Mouse (Mus musculus): ENCODE measurements at regions not wholly inside any gene's neighbourhood (a gene's known extent, or its start where the extent isn't known, plus 50 kb on each side); places are given as distances from the start of the nearest gene placed in this dataset.

- H3K27ac ChIP-seq (ENCODE audit: low read depth, low read length), result no peak overlapping the region
- H3K9ac ChIP-seq, result no peak overlapping the region
- peak; percentile 81 for TF ChIP-seq CTCF (IDR thresholded peaks at IDR 0.05; ENCODE audit: low read depth)
- DNase-seq, result peak; percentile 71
- H3K9me3 ChIP-seq (ENCODE audit: low read length), result no peaks in the 10 kb centered on the region
- peak; percentile 64; the same call in 1 of the 2 replicates for ATAC-seq
- WGBS, result 41% methylated on average over 2 of the region's 2 CpGs
- H3K36me3 ChIP-seq (ENCODE audit: insufficient read depth), result no peaks in the 10 kb centered on the region
- H3K27me3 ChIP-seq (ENCODE audit: insufficient read depth, low read length), result no peaks in the 10 kb centered on the region
- no peak overlapping the region for H3K4me2 ChIP-seq (ENCODE audit: low read depth)
- H3K4me3 ChIP-seq (ENCODE audit: low read depth, low read length), result no peak overlapping the region
- no peaks in the 10 kb centered on the region for H3K4me1 ChIP-seq (ENCODE audit: insufficient read depth)
Measured at GRCm38 (mm10) chr10:62055408-62055807, 76.5 kb upstream of the Col13a1 start.

- no peak for ATAC-seq
- Histone ChIP-seq H3K9me3 (ENCODE audit: low read length) (no peaks in the 10 kb centered on the region), H3K27ac (ENCODE audit: low read depth, low read length) (no peak overlapping the region), H3K36me3 (ENCODE audit: insufficient read depth) (no peaks in the 10 kb centered on the region), H3K4me1 (ENCODE audit: insufficient read depth) (no peaks in the 10 kb centered on the region), H3K27me3 (ENCODE audit: insufficient read depth, low read length) (no peaks in the 10 kb centered on the region), H3K9ac (no peak overlapping the region), H3K4me2 (ENCODE audit: low read depth) (no peak overlapping the region), H3K4me3 (ENCODE audit: low read depth, low read length) (no peak overlapping the region)
- no peak for TF ChIP-seq CTCF (IDR thresholded peaks at IDR 0.05; ENCODE audit: low read depth)
- WGBS, result 49% methylated on average over 3 of the region's 3 CpGs
- DNase-seq, result no peak
Measured at GRCm38 (mm10) chr10:62049782-62050192, 70.9 kb upstream of the Col13a1 start.

- Histone ChIP-seq H3K36me3 (ENCODE audit: insufficient read depth) (no peaks in the 10 kb centered on the region), H3K4me2 (ENCODE audit: low read depth) (no peak overlapping the region), H3K9me3 (ENCODE audit: low read length) (0 out of 2 replicates have a peak, but pooled peaks cover 5% of the 10 kb centered on the region), H3K27ac (ENCODE audit: low read depth, low read length) (no peak overlapping the region), H3K4me3 (ENCODE audit: low read depth, low read length) (no peak overlapping the region), H3K27me3 (ENCODE audit: insufficient read depth, low read length) (no peaks in the 10 kb centered on the region), H3K9ac (no peak overlapping the region), H3K4me1 (ENCODE audit: insufficient read depth) (no peaks in the 10 kb centered on the region)
- no peak for TF ChIP-seq CTCF (IDR thresholded peaks at IDR 0.05; ENCODE audit: low read depth)
- ATAC-seq (no peak), DNase-seq (no peak)
- 89% methylated on average over 3 of the region's 3 CpGs for WGBS
Measured at GRCm38 (mm10) chr10:62044408-62044807, 65.5 kb upstream of the Col13a1 start.

GRCm38 (mm10) chr10:62039915-62040314 lies 61.0 kb upstream of the Col13a1 start:
- no peak overlapping the region for H3K27ac ChIP-seq (ENCODE audit: low read depth, low read length)
- no peaks in the 10 kb centered on the region for H3K4me1 ChIP-seq (ENCODE audit: insufficient read depth)
- no peak overlapping the region for H3K9ac ChIP-seq
- H3K36me3 ChIP-seq (ENCODE audit: insufficient read depth), result no peaks in the 10 kb centered on the region
- H3K4me2 ChIP-seq (ENCODE audit: low read depth), result no peak overlapping the region
- no peak for TF ChIP-seq CTCF (IDR thresholded peaks at IDR 0.05; ENCODE audit: low read depth)
- H3K27me3 ChIP-seq (ENCODE audit: insufficient read depth, low read length), result no peaks in the 10 kb centered on the region
- WGBS, result 95% methylated on average over 8 of the region's 8 CpGs
- 0 out of 2 replicates have a peak, but pooled peaks cover 5% of the 10 kb centered on the region for H3K9me3 ChIP-seq (ENCODE audit: low read length)
- H3K4me3 ChIP-seq (ENCODE audit: low read depth, low read length), result no peak overlapping the region
- DNase-seq, result no peak
- ATAC-seq, result no peak

- Histone ChIP-seq H3K9ac (no peak overlapping the region), H3K27me3 (ENCODE audit: insufficient read depth, low read length) (no peaks in the 10 kb centered on the region), H3K9me3 (ENCODE audit: low read length) (0 out of 2 replicates have a peak, but pooled peaks cover 5% of the 10 kb centered on the region), H3K36me3 (ENCODE audit: insufficient read depth) (no peaks in the 10 kb centered on the region), H3K27ac (ENCODE audit: low read depth, low read length) (no peak overlapping the region), H3K4me2 (ENCODE audit: low read depth) (no peak overlapping the region), H3K4me1 (ENCODE audit: insufficient read depth) (no peaks in the 10 kb centered on the region), H3K4me3 (ENCODE audit: low read depth, low read length) (no peak overlapping the region)
- ATAC-seq (no peak), DNase-seq (no peak)
- 87% methylated on average over 1 of the region's 1 CpGs for WGBS
- no peak for TF ChIP-seq CTCF (IDR thresholded peaks at IDR 0.05; ENCODE audit: low read depth)
Measured at GRCm38 (mm10) chr10:62038656-62039055, 59.7 kb upstream of the Col13a1 start.

GRCm38 (mm10) chr10:62037402-62038199 lies 58.7 kb upstream of the Col13a1 start:
- Histone ChIP-seq H3K36me3 (ENCODE audit: insufficient read depth) (no peaks in the 10 kb centered on the region), H3K27ac (ENCODE audit: low read depth, low read length) (no peak overlapping the region), H3K9me3 (ENCODE audit: low read length) (0 out of 2 replicates have a peak, but pooled peaks cover 5% of the 10 kb centered on the region), H3K4me3 (ENCODE audit: low read depth, low read length) (no peak overlapping the region), H3K9ac (no peak overlapping the region), H3K4me1 (ENCODE audit: insufficient read depth) (no peaks in the 10 kb centered on the region), H3K4me2 (ENCODE audit: low read depth) (no peak overlapping the region), H3K27me3 (ENCODE audit: insufficient read depth, low read length) (no peaks in the 10 kb centered on the region)
- no peak for ATAC-seq
- no peak for TF ChIP-seq CTCF (IDR thresholded peaks at IDR 0.05; ENCODE audit: low read depth)
- 84% methylated on average over 9 of the region's 9 CpGs for WGBS
- no peak for DNase-seq

- no peak overlapping the region for H3K4me2 ChIP-seq (ENCODE audit: low read depth)
- no peak overlapping the region for H3K27ac ChIP-seq (ENCODE audit: low read depth, low read length)
- no peak for TF ChIP-seq CTCF (IDR thresholded peaks at IDR 0.05; ENCODE audit: low read depth)
- ATAC-seq (no peak), DNase-seq (no peak)
- no peaks in the 10 kb centered on the region for H3K36me3 ChIP-seq (ENCODE audit: insufficient read depth)
- H3K27me3 ChIP-seq (ENCODE audit: insufficient read depth, low read length), result no peaks in the 10 kb centered on the region
- 39% methylated on average over 1 of the region's 1 CpGs for WGBS
- H3K9me3 ChIP-seq (ENCODE audit: low read length), result 0 out of 2 replicates have a peak, but pooled peaks cover 5% of the 10 kb centered on the region
- H3K4me1 ChIP-seq (ENCODE audit: insufficient read depth), result no peaks in the 10 kb centered on the region
- H3K4me3 ChIP-seq (ENCODE audit: low read depth, low read length), result no peak overlapping the region
- no peak overlapping the region for H3K9ac ChIP-seq
Measured at GRCm38 (mm10) chr10:62036815-62037214, 57.9 kb upstream of the Col13a1 start.

All from forebrain, postnatal 0 days (tissue).